Mouse (Mus musculus): ENCODE measurements around the gene Apoe. TPM values are rescaled to one million over a fixed set of nuclear protein-coding genes. Genes with fewer than 3 reads are reported as not detected.
"Not testable (repeated sequence)": the region's sequence is repeated elsewhere in the genome, so short reads cannot be mapped to it uniquely, and the experiment has no call there.

The Apoe gene
- polyA plus RNA-seq, 1 experiment: 2.0 TPM

- Histone ChIP-seq H3ac (ENCODE audit: control insufficient read depth, insufficient read length, low read depth) (no peak overlapping the region), H3K36me3 (ENCODE audit: control insufficient read depth, insufficient read depth) (no peaks in the 10 kb centered on the region), H3K27me3 (ENCODE audit: control insufficient read depth, insufficient read depth, insufficient read length) (peaks cover 4% of the 10 kb centered on the region), H3K4me3 (ENCODE audit: insufficient read depth, poor library complexity, severe bottlenecking) (no peak overlapping the region), H3K79me2 (ENCODE audit: control insufficient read depth, insufficient read depth) (no peaks in the 10 kb centered on the region), H3K79me3 (ENCODE audit: low read depth) (no peaks in the 10 kb centered on the region)
- TF ChIP-seq CTCF (IDR thresholded peaks at IDR 0.05; ENCODE audit: control insufficient read depth, insufficient read depth, insufficient read length): no peak
- no peak for TF ChIP-seq FOSL1 (IDR thresholded peaks at IDR 0.05; ENCODE audit: insufficient read depth, low read length, poor library complexity, severe bottlenecking)
- no peak for TF ChIP-seq USF1 (IDR thresholded peaks at IDR 0.05; ENCODE audit: low read depth)
- TF ChIP-seq MAX (IDR thresholded peaks at IDR 0.05): no peak
- TF ChIP-seq CEBPB (IDR thresholded peaks at IDR 0.05; ENCODE audit: low read depth): no peak
- no peak for TF ChIP-seq MYOD1 (IDR thresholded peaks at IDR 0.05; ENCODE audit: control insufficient read depth, insufficient read length, low read depth)
- TF ChIP-seq MYOG (IDR thresholded peaks at IDR 0.05; ENCODE audit: control insufficient read depth, extremely low read depth, insufficient read length): no peak
Measured at GRCm38 (mm10) chr7:19690845-19691244, 8.1 kb downstream of the Apoe start.

- Histone ChIP-seq H3ac (ENCODE audit: control insufficient read depth, insufficient read length, low read depth) (no peak overlapping the region), H3K79me3 (ENCODE audit: low read depth) (no peaks in the 10 kb centered on the region), H3K27me3 (ENCODE audit: control insufficient read depth, insufficient read depth, insufficient read length) (peaks cover 13% of the 10 kb centered on the region), H3K79me2 (ENCODE audit: control insufficient read depth, insufficient read depth) (no peaks in the 10 kb centered on the region), H3K4me3 (ENCODE audit: insufficient read depth, poor library complexity, severe bottlenecking) (no peak overlapping the region), H3K36me3 (ENCODE audit: control insufficient read depth, insufficient read depth) (no peaks in the 10 kb centered on the region)
- TF ChIP-seq FOSL1 (IDR thresholded peaks at IDR 0.05; ENCODE audit: insufficient read depth, low read length, poor library complexity, severe bottlenecking) (no peak), MYOG (IDR thresholded peaks at IDR 0.05; ENCODE audit: control insufficient read depth, extremely low read depth, insufficient read length) (no peak), CEBPB (IDR thresholded peaks at IDR 0.05; ENCODE audit: low read depth) (no peak), USF1 (IDR thresholded peaks at IDR 0.05; ENCODE audit: low read depth) (no peak), MYOD1 (IDR thresholded peaks at IDR 0.05; ENCODE audit: control insufficient read depth, insufficient read length, low read depth) (no peak), CTCF (IDR thresholded peaks at IDR 0.05; ENCODE audit: control insufficient read depth, insufficient read depth, insufficient read length) (no peak), MAX (IDR thresholded peaks at IDR 0.05) (no peak)
Measured at GRCm38 (mm10) chr7:19688611-19689010, 10.4 kb downstream of the Apoe start.

- TF ChIP-seq MAX (IDR thresholded peaks at IDR 0.05): no peak
- TF ChIP-seq MYOD1 (IDR thresholded peaks at IDR 0.05; ENCODE audit: control insufficient read depth, insufficient read length, low read depth): no peak
- Histone ChIP-seq H3ac (ENCODE audit: control insufficient read depth, insufficient read length, low read depth) (no peak overlapping the region), H3K4me3 (ENCODE audit: insufficient read depth, poor library complexity, severe bottlenecking) (no peak overlapping the region), H3K27me3 (ENCODE audit: control insufficient read depth, insufficient read depth, insufficient read length) (peaks cover 13% of the 10 kb centered on the region), H3K79me2 (ENCODE audit: control insufficient read depth, insufficient read depth) (no peaks in the 10 kb centered on the region), H3K36me3 (ENCODE audit: control insufficient read depth, insufficient read depth) (no peaks in the 10 kb centered on the region), H3K79me3 (ENCODE audit: low read depth) (no peaks in the 10 kb centered on the region)
Measured at GRCm38 (mm10) chr7:19688101-19688500, 10.9 kb downstream of the Apoe start.

GRCm38 (mm10) chr7:19686927-19687583 lies 11.9 kb downstream of the Apoe start:
- H3ac ChIP-seq (ENCODE audit: control insufficient read depth, insufficient read length, low read depth); H3K79me2 ChIP-seq (ENCODE audit: control insufficient read depth, insufficient read depth); H3K79me3 ChIP-seq (ENCODE audit: low read depth); H3K36me3 ChIP-seq (ENCODE audit: control insufficient read depth, insufficient read depth); H3K4me3 ChIP-seq (ENCODE audit: insufficient read depth, poor library complexity, severe bottlenecking): not testable (repeated sequence)
- peaks cover 13% of the 10 kb centered on the region for H3K27me3 ChIP-seq (ENCODE audit: control insufficient read depth, insufficient read depth, insufficient read length)

- Histone ChIP-seq H3K4me3 (ENCODE audit: insufficient read depth, poor library complexity, severe bottlenecking) (no peak overlapping the region), H3K27me3 (ENCODE audit: control insufficient read depth, insufficient read depth, insufficient read length) (peaks cover 13% of the 10 kb centered on the region), H3K79me3 (ENCODE audit: low read depth) (no peaks in the 10 kb centered on the region), H3K36me3 (ENCODE audit: control insufficient read depth, insufficient read depth) (no peaks in the 10 kb centered on the region), H3ac (ENCODE audit: control insufficient read depth, insufficient read length, low read depth) (no peak overlapping the region), H3K79me2 (ENCODE audit: control insufficient read depth, insufficient read depth) (no peaks in the 10 kb centered on the region)
- no peak for TF ChIP-seq FOSL1 (IDR thresholded peaks at IDR 0.05; ENCODE audit: insufficient read depth, low read length, poor library complexity, severe bottlenecking)
- no peak for TF ChIP-seq MYOG (IDR thresholded peaks at IDR 0.05; ENCODE audit: control insufficient read depth, extremely low read depth, insufficient read length)
- TF ChIP-seq USF1 (IDR thresholded peaks at IDR 0.05; ENCODE audit: low read depth): no peak
- TF ChIP-seq MAX (IDR thresholded peaks at IDR 0.05): no peak
- no peak for TF ChIP-seq CTCF (IDR thresholded peaks at IDR 0.05; ENCODE audit: control insufficient read depth, insufficient read depth, insufficient read length)
- TF ChIP-seq MYOD1 (IDR thresholded peaks at IDR 0.05; ENCODE audit: control insufficient read depth, insufficient read length, low read depth): no peak
- no peak for TF ChIP-seq CEBPB (IDR thresholded peaks at IDR 0.05; ENCODE audit: low read depth)
Measured at GRCm38 (mm10) chr7:19686521-19686920, 12.5 kb downstream of the Apoe start.

GRCm38 (mm10) chr7:19685374-19685773 lies 13.6 kb downstream of the Apoe start:
- Histone ChIP-seq H3K79me2 (ENCODE audit: control insufficient read depth, insufficient read depth) (no peaks in the 10 kb centered on the region), H3K79me3 (ENCODE audit: low read depth) (no peaks in the 10 kb centered on the region), H3K36me3 (ENCODE audit: control insufficient read depth, insufficient read depth) (no peaks in the 10 kb centered on the region), H3K27me3 (ENCODE audit: control insufficient read depth, insufficient read depth, insufficient read length) (peaks cover 13% of the 10 kb centered on the region), H3K4me3 (ENCODE audit: insufficient read depth, poor library complexity, severe bottlenecking) (no peak overlapping the region), H3ac (ENCODE audit: control insufficient read depth, insufficient read length, low read depth) (no peak overlapping the region)
- TF ChIP-seq USF1 (IDR thresholded peaks at IDR 0.05; ENCODE audit: low read depth) (no peak), FOSL1 (IDR thresholded peaks at IDR 0.05; ENCODE audit: insufficient read depth, low read length, poor library complexity, severe bottlenecking) (no peak)

All from C2C12 (cell line).